13 mouse cellular contexts compared by ENCODE assay signal in the genomic region with DNA sequence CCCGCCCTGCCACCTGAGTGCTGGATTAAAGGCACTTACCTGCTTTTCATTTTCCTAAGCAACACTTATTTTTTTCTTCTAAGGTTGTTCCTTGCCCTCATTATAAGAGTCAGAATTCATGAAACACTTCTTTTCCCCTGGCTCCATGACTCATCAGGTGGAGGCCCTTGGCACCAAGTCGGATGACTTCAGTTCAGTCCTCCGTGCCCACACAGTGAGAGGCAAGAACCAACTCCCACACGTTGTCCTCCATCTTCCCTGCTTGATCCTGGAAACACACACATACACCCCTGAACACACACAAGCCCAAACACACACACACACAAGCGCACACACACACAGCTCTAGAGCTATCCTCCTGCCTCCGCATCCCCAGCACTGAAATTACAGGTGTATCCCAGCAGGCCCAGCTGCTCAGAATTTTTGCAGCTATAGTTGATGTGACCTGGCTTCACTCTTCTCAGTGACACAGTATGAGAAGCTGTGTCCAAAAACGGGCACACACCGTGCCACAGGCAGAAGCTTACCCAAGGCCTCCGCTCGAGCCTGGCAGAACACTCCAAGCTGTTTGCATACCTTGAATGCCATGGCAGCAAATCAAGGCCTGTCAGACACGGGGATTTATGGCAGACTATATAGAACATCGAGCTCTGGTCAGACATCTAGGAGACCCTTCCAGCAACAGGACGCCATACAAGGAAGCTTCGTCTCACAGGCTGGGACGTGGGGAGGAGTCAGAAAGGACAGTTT. TPM values are rescaled to one million over a fixed set of nuclear protein-coding genes. Genes with fewer than 3 reads are reported as not detected.
A peak's percentile ranks its signal among the peaks of the same experiment; 100 is the strongest.
DNase-seq lines count a peak whose midpoint lies in the region; ATAC-seq lines count a peak whose summit lies in the region.
"Had no signal": no experiment of that assay in that cellular context is flagged by ENCODE, and none has a peak within 500 bp of the region (broad histone marks: within the 10 kb centered on the region; RNA-seq: fewer than 3 reads in every experiment).

No protein-coding gene starts in this region.

- no peak for ATAC-seq in limb, embryonic 15.5 days (ENCODE audit: insufficient number of reproducible peaks, low FRiP score, low TSS enrichment, low read depth)
- no peak for ATAC-seq in hindbrain, embryonic 16.5 days
- ATAC-seq: forebrain, embryonic 13.5 days had no signal

- H3K36me3 ChIP-seq in limb, embryonic 15.5 days: no peaks in the 10 kb centered on the region
- H3K36me3 ChIP-seq in limb, embryonic 10.5 days: no peaks in the 10 kb centered on the region
- H3K36me3 ChIP-seq in hindbrain, embryonic 16.5 days (ENCODE audit: control insufficient read depth, insufficient read depth, low read length): no peaks in the 10 kb centered on the region
- H3K36me3 ChIP-seq: hindbrain, embryonic 12.5 days; limb, embryonic 12.5 days; midbrain, embryonic 12.5 days had no signal

- no peaks in the 10 kb centered on the region for H3K27me3 ChIP-seq in limb, embryonic 15.5 days
- no peaks in the 10 kb centered on the region for H3K27me3 ChIP-seq in limb, embryonic 10.5 days (ENCODE audit: low read depth, poor library complexity, severe bottlenecking)
- H3K27me3 ChIP-seq in hindbrain, embryonic 16.5 days (replicated peaks; ENCODE audit: control insufficient read depth, insufficient read depth, low read length): no peaks in the 10 kb centered on the region
- H3K27me3 ChIP-seq: forebrain, embryonic 13.5 days; hindbrain, embryonic 12.5 days; limb, embryonic 12.5 days; midbrain, embryonic 12.5 days had no signal

- H3K4me2 ChIP-seq in limb, embryonic 15.5 days: no peak overlapping the region
- H3K4me2 ChIP-seq in hindbrain, embryonic 16.5 days (ENCODE audit: low read length): no peak overlapping the region
- H3K4me2 ChIP-seq: forebrain, embryonic 13.5 days; hindbrain, embryonic 12.5 days; limb, embryonic 12.5 days; midbrain, embryonic 12.5 days had no signal

- H3K9ac ChIP-seq in limb, embryonic 15.5 days: no peak overlapping the region
- H3K9ac ChIP-seq in hindbrain, embryonic 16.5 days (ENCODE audit: low read depth, low read length): no peak overlapping the region
- H3K9ac ChIP-seq: forebrain, embryonic 13.5 days; hindbrain, embryonic 12.5 days; limb, embryonic 12.5 days; midbrain, embryonic 12.5 days had no signal

- DNase-seq in cerebellum, adult 18-20 months: peak; percentile 50 to 57
- DNase-seq in cerebellum, adult 11 months: no peak
- DNase-seq in limb, embryonic 10.5 days (ENCODE audit: low spot score): no peak
- DNase-seq in adrenal gland, postnatal 25 days: peak; percentile 63
- peak; percentile 31 for DNase-seq in lung, postnatal 36 days
- DNase-seq in testis, postnatal 14 days (ENCODE audit: low spot score): no peak
- DNase-seq: kidney, postnatal 14 days had no signal

- peak overlapping the region; percentile 57 for H3K27ac ChIP-seq in limb, embryonic 15.5 days
- no peak overlapping the region for H3K27ac ChIP-seq in limb, embryonic 10.5 days
- H3K27ac ChIP-seq in hindbrain, embryonic 16.5 days (ENCODE audit: low read depth, low read length): no peak overlapping the region
- H3K27ac ChIP-seq: forebrain, embryonic 13.5 days; hindbrain, embryonic 12.5 days; limb, embryonic 12.5 days; midbrain, embryonic 12.5 days had no signal

- no peak overlapping the region for H3K4me3 ChIP-seq in limb, embryonic 15.5 days
- no peak overlapping the region for H3K4me3 ChIP-seq in limb, embryonic 10.5 days
- H3K4me3 ChIP-seq in hindbrain, embryonic 16.5 days (ENCODE audit: low read length): no peak overlapping the region
- H3K4me3 ChIP-seq: forebrain, embryonic 13.5 days; hindbrain, embryonic 12.5 days; limb, embryonic 12.5 days; midbrain, embryonic 12.5 days had no signal

- H3K4me1 ChIP-seq in limb, embryonic 15.5 days: peaks cover 12% of the 10 kb centered on the region
- 0 out of 2 replicates have a peak, but pooled peaks cover 14% of the 10 kb centered on the region for H3K4me1 ChIP-seq in limb, embryonic 10.5 days
- no peaks in the 10 kb centered on the region for H3K4me1 ChIP-seq in hindbrain, embryonic 16.5 days (ENCODE audit: control insufficient read depth, insufficient read depth, low read depth, low read length)
- H3K4me1 ChIP-seq: midbrain, embryonic 12.5 days had no signal

- 65% methylated on average over 15 of the region's 15 CpGs for WGBS in limb, embryonic 15.5 days
- WGBS in limb, embryonic 10.5 days: 83% methylated on average over 15 of the region's 15 CpGs
- WGBS in hindbrain, embryonic 16.5 days: 82% methylated on average over 15 of the region's 15 CpGs

- no peaks in the 10 kb centered on the region for H3K9me3 ChIP-seq in limb, embryonic 15.5 days
- no peaks in the 10 kb centered on the region for H3K9me3 ChIP-seq in limb, embryonic 10.5 days (replicated peaks)
- no peaks in the 10 kb centered on the region for H3K9me3 ChIP-seq in hindbrain, embryonic 16.5 days (ENCODE audit: control insufficient read depth, low read length)
- H3K9me3 ChIP-seq: forebrain, embryonic 13.5 days; hindbrain, embryonic 12.5 days; limb, embryonic 12.5 days; midbrain, embryonic 12.5 days had no signal

RNA-seq across cellular contexts. Expression of gene Ier3, which starts 49.7 kb away (rescaled TPM):
- polyA plus RNA-seq in limb, embryonic 15.5 days (2015; fragmentation: Nextera tagmentation; extraction: Ambion mirVana): 23.2 and 27.5 TPM in 2 replicates
- 4.5 and 5.5 TPM in 2 replicates for polyA plus RNA-seq in limb, embryonic 10.5 days (2016; fragmentation: Nextera tagmentation; extraction: Ambion mirVana)
- 7.6 and 11.7 TPM in 2 replicates for total RNA-seq in adrenal gland, postnatal 25 days (2021)
- 14.5 and 17.2 TPM in 2 replicates for polyA plus RNA-seq in hindbrain, embryonic 16.5 days (2015; fragmentation: Nextera tagmentation; extraction: Ambion mirVana)

RNA-seq across cellular contexts. Expression of gene Flot1, which starts 51.2 kb away (rescaled TPM):
- polyA plus RNA-seq in limb, embryonic 15.5 days (2015; fragmentation: Nextera tagmentation; extraction: Ambion mirVana): 60.2 and 70.9 TPM in 2 replicates
- 43.0 and 49.7 TPM in 2 replicates for polyA plus RNA-seq in limb, embryonic 10.5 days (2016; fragmentation: Nextera tagmentation; extraction: Ambion mirVana)
- 61.0 and 94.1 TPM in 2 replicates for total RNA-seq in adrenal gland, postnatal 25 days (2021)
- 131 and 150 TPM in 2 replicates for polyA plus RNA-seq in hindbrain, embryonic 16.5 days (2015; fragmentation: Nextera tagmentation; extraction: Ambion mirVana)

Comparison
In these comparisons a context has a peak if more than half of its experiments do, and no peak if none do; other contexts are left out.
1. DNase-seq: peak in cerebellum, adult 18-20 months (2 of 2), adrenal gland, postnatal 25 days (single experiment) and lung, postnatal 36 days (single experiment); none in cerebellum, adult 11 months (single experiment), limb, embryonic 10.5 days (single experiment) and testis, postnatal 14 days (single experiment).